Mouse (Mus musculus): ENCODE data around the gene Zfp36l1. TPM values are rescaled to one million over a fixed set of nuclear protein-coding genes. Genes with fewer than 3 reads are reported as not detected.

The Zfp36l1 gene
- polyA plus RNA-seq, 1 experiment from 2014 or later: 91.2 TPM

DNA sequence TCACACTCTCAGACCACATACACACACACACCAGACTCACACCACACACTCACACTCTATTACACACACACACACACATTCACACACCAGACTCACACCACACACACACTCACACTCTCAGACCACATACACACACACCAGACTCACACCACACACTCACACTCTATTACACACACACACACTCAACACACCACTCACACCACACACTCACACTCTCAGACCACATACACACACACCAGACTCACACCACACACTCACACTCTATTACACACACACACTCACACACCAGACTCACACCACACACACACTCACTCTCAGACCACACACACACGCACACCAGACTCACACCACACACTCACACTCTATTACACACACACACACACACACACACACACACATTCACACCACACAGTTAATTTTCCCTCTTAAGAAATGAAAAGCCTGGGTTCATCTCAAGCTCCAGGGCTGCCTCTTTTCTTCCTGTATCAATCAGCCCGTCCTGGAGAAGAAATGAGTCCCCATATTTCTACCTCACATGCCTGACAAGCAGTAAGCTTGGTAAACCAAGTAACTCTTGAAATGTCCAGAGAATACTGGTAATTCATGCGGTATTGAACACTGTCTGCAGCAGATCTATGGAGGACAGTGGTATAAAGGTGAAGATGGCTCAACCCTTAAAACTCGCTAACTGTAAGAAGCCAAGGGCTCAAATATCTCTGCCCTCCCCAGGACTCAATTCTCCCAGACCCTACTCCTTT, 6.5 kb downstream of the Zfp36l1 start:
- WGBS: 80% methylated on average over 4 of the region's 4 CpGs
- peaks cover 6% of the 10 kb centered on the region; the same call in 1 of the 2 replicates for H3K4me1 ChIP-seq
- H3K4me3 ChIP-seq: no peak overlapping the region
- H3K9me3 ChIP-seq: no peaks in the 10 kb centered on the region
- H3K4me2 ChIP-seq (replicated peaks): no peak overlapping the region
- H3K27me3 ChIP-seq: no peaks in the 10 kb centered on the region
- H3K27ac ChIP-seq (replicated peaks): peak overlapping the region; percentile 25; the same call in 1 of the 2 replicates
- no peak overlapping the region for H3K9ac ChIP-seq (replicated peaks)
- no peak for ATAC-seq (ENCODE audit: low FRiP score, low read depth)
- H3K36me3 ChIP-seq: peaks cover 13% of the 10 kb centered on the region; the same call in 1 of the 2 replicates

DNA sequence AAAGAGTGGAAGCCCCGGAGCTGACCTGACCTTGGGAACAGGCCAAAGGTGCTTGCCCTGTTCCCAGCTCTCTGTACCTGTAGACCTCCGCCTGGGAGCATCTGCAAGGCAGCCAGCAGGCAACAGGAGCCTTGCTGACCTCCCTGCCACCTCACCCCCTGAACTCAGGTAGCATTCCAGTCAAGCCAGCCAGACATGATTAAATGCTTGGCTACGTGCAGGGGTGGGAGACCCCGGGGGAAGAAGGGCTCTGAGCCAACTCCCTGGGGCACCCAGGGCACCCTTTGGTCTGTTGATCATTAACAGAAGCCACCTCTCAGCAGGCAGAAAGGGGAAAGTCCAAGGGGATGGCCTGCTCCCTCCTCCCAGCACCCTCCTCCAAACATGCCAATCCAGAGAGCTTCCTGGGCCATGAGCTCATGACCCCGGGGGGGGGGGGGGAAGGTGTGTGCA, 9.3 kb downstream of the Zfp36l1 start:
- 67% methylated on average over 5 of the region's 5 CpGs for WGBS
- no peak overlapping the region for H3K4me3 ChIP-seq
- no peak overlapping the region for H3K27ac ChIP-seq (replicated peaks)
- no peak for ATAC-seq (ENCODE audit: low FRiP score, low read depth)
- H3K27me3 ChIP-seq: no peaks in the 10 kb centered on the region
- no peaks in the 10 kb centered on the region for H3K9me3 ChIP-seq
- 0 out of 2 replicates have a peak, but pooled peaks cover 2% of the 10 kb centered on the region for H3K4me1 ChIP-seq
- peaks cover 4% of the 10 kb centered on the region; the same call in 1 of the 2 replicates for H3K36me3 ChIP-seq
- no peak overlapping the region for H3K4me2 ChIP-seq (replicated peaks)
- no peak overlapping the region for H3K9ac ChIP-seq (replicated peaks)

DNA sequence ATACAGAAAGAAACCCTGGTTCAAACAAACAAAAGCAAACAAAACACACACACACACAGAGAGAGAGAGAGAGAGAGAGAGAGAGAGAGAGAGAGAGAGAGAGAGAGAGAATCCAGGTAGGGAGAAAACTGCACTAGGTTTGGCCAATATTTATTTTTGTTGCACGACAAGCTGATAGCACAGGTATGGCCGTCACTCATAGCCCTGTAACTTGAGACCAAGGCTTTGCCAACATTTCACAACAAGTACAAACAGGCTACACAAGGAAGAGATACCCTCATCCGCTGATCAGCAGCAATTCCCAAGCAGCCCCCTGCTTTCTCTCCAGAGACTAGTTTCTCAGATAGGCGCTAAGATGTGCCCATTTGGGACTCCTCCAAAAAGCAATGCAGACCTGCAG, 9.7 kb downstream of the Zfp36l1 start:
- no peaks in the 10 kb centered on the region for H3K27me3 ChIP-seq
- no peak overlapping the region for H3K4me2 ChIP-seq (replicated peaks)
- no peak overlapping the region for H3K27ac ChIP-seq (replicated peaks)
- H3K4me3 ChIP-seq: no peak overlapping the region
- no peak for ATAC-seq (ENCODE audit: low FRiP score, low read depth)
- peaks cover 4% of the 10 kb centered on the region; the same call in 1 of the 2 replicates for H3K36me3 ChIP-seq
- H3K9ac ChIP-seq (replicated peaks): no peak overlapping the region
- WGBS: 82% methylated on average over 4 of the region's 4 CpGs
- 0 out of 2 replicates have a peak, but pooled peaks cover 2% of the 10 kb centered on the region for H3K4me1 ChIP-seq
- H3K9me3 ChIP-seq: no peaks in the 10 kb centered on the region

DNA sequence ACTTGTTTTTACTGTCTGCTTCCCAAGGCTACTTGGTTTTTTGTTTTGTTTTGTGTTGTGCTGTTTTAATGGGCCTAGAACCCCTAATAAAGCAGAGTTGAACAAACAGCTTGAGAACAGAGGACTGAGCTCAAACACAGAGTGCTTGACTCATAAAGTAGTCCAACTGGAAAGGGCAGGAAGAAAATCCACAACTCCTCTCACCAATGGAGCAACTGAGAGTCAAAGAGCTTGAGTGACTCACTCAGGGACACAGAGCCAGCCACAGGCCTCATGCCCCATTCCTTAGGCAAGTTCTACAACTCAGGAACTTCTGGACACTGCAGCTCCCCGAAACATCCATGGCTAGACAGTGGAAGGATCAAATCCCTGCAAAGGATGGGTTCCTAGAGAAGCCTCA, 14.0 kb downstream of the Zfp36l1 start:
- no peak overlapping the region for H3K9ac ChIP-seq (replicated peaks)
- no peak overlapping the region for H3K27ac ChIP-seq (replicated peaks)
- no peak for ATAC-seq (ENCODE audit: low FRiP score, low read depth)
- H3K27me3 ChIP-seq: no peaks in the 10 kb centered on the region
- 89% methylated on average over 1 of the region's 1 CpGs for WGBS
- H3K36me3 ChIP-seq: no peaks in the 10 kb centered on the region
- H3K4me2 ChIP-seq (replicated peaks): no peak overlapping the region
- 0 out of 2 replicates have a peak, but pooled peaks cover under 1% of the 10 kb centered on the region for H3K4me1 ChIP-seq
- no peaks in the 10 kb centered on the region for H3K9me3 ChIP-seq
- no peak overlapping the region for H3K4me3 ChIP-seq

DNA sequence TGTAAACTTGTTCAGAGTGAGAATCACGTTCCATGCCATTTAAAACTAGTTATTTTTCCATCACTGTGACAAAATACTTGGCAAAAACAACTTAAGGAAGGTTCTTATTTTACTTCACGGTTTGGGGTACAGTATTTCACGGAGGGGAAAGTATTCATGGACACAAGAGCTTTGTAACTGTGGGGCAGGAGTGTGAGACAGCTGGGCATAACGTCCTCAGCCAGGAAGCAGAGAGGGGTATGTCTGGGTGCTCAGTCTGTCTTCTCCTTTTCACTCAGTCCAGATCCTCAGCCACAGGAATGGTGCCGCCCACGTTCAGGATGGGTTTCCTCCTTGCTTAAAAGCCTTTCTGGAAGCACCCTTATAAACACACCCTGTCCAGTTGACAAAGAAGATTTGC, 16.1 kb downstream of the Zfp36l1 start:
- Histone ChIP-seq H3K27ac (replicated peaks) (no peak overlapping the region), H3K4me2 (replicated peaks) (no peak overlapping the region), H3K4me1 (no peaks in the 10 kb centered on the region), H3K9me3 (no peaks in the 10 kb centered on the region), H3K9ac (replicated peaks) (no peak overlapping the region), H3K4me3 (no peak overlapping the region), H3K27me3 (no peaks in the 10 kb centered on the region), H3K36me3 (no peaks in the 10 kb centered on the region)
- no peak for ATAC-seq (ENCODE audit: low FRiP score, low read depth)
- 85% methylated on average over 6 of the region's 6 CpGs for WGBS

DNA sequence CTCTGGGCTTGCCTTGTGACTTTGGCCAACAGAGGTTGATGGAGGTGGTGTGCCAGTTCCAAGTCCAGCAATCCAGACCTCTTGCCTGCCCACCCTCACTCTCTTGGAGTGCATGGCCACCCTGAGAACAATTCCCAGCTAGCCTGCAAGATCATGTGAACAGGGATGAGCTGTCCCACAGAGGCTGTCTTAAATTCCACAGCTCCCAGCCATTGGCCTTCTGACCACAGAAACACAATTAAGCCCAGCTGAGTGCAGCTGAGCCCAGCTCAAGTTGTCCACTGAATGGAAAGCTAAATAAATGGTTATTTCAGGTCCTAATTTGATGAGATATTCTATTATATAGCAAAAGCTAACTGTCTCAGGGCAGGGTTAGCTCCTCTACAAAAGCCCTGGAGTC, 20.0 kb downstream of the Zfp36l1 start:
- Histone ChIP-seq H3K9ac (replicated peaks) (no peak overlapping the region), H3K9me3 (no peaks in the 10 kb centered on the region), H3K4me2 (replicated peaks) (no peak overlapping the region), H3K36me3 (no peaks in the 10 kb centered on the region), H3K4me3 (no peak overlapping the region), H3K4me1 (no peaks in the 10 kb centered on the region), H3K27me3 (0 out of 2 replicates have a peak, but pooled peaks cover 2% of the 10 kb centered on the region), H3K27ac (replicated peaks) (no peak overlapping the region)
- no peak for ATAC-seq (ENCODE audit: low FRiP score, low read depth)

DNA sequence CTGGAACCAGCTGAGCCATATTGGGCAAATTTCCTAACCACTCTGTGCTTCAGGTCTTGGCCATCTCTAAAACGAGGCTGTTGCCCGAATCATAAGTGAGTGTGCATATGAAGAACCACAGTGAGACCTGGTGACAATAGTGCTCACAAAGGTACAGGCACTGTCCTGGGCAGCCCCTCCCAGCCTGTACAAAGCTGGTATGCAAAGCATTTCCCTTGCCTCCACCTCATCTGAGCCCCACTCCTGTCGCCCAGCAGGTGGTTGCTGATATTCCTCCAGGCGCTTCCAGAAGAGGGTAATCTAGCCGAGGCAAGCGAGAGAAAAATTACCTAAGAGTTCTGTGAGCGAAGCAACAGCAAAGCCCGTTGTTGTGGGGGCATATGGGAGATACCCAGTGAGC, 21.7 kb downstream of the Zfp36l1 start:
- no peaks in the 10 kb centered on the region for H3K36me3 ChIP-seq
- no peaks in the 10 kb centered on the region for H3K9me3 ChIP-seq
- no peak overlapping the region for H3K27ac ChIP-seq (replicated peaks)
- WGBS: 64% methylated on average over 8 of the region's 8 CpGs
- no peak overlapping the region for H3K4me3 ChIP-seq
- ATAC-seq (ENCODE audit: low FRiP score, low read depth): no peak
- H3K4me1 ChIP-seq: no peaks in the 10 kb centered on the region
- no peak overlapping the region for H3K4me2 ChIP-seq (replicated peaks)
- H3K27me3 ChIP-seq: 0 out of 2 replicates have a peak, but pooled peaks cover 2% of the 10 kb centered on the region
- H3K9ac ChIP-seq (replicated peaks): no peak overlapping the region

DNA sequence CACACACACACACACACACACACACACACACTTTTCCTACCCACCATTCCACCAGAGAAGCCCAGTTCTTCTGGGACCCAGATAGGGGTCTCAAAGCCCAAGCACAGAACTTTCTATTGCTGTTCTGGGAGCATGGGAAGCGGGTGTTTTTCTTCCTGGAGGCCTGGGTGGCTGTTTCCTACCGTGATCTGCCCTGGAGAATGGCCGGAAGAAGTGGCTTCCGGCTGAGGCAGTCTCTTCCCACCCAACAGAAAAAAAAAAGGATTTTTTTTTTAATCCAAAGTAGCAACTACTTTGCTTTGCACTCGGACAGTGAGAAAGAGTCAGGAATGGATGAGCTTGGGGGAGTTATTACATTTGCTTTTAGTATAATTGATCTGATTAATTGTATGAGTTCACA, 22.3 kb downstream of the Zfp36l1 start:
- Histone ChIP-seq H3K4me1 (no peaks in the 10 kb centered on the region), H3K9ac (replicated peaks) (no peak overlapping the region), H3K27me3 (0 out of 2 replicates have a peak, but pooled peaks cover 2% of the 10 kb centered on the region), H3K27ac (replicated peaks) (no peak overlapping the region), H3K4me3 (no peak overlapping the region), H3K36me3 (no peaks in the 10 kb centered on the region), H3K4me2 (replicated peaks) (no peak overlapping the region), H3K9me3 (no peaks in the 10 kb centered on the region)
- 73% methylated on average over 5 of the region's 5 CpGs for WGBS
- ATAC-seq (ENCODE audit: low FRiP score, low read depth): no peak

DNA sequence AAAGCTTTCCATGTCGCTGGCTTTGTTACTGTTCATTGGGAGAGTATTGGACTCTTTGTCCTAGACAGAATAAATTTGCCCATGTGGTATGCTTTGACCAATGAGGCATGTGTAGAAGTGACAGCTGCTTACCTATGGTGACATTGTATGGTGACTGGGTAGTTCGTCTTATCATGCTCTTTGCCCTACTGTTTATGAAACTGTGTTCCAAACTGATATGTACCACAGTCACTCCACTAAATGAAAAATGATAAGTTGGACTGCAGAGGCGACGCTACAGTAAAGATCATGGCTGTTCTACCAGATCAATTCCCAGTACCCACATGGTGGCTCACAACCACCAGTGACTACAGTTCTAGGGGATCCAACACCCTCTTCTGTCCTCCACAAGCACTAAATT, 24.7 kb downstream of the Zfp36l1 start:
- H3K4me3 ChIP-seq: no peak overlapping the region
- H3K4me1 ChIP-seq: peaks cover 8% of the 10 kb centered on the region
- H3K27ac ChIP-seq (replicated peaks): no peak overlapping the region
- H3K9me3 ChIP-seq: no peaks in the 10 kb centered on the region
- H3K4me2 ChIP-seq (replicated peaks): no peak overlapping the region
- H3K27me3 ChIP-seq: 0 out of 2 replicates have a peak, but pooled peaks cover 2% of the 10 kb centered on the region
- no peak for ATAC-seq (ENCODE audit: low FRiP score, low read depth)
- H3K9ac ChIP-seq (replicated peaks): no peak overlapping the region
- WGBS: 86% methylated on average over 4 of the region's 4 CpGs
- no peaks in the 10 kb centered on the region for H3K36me3 ChIP-seq

DNA sequence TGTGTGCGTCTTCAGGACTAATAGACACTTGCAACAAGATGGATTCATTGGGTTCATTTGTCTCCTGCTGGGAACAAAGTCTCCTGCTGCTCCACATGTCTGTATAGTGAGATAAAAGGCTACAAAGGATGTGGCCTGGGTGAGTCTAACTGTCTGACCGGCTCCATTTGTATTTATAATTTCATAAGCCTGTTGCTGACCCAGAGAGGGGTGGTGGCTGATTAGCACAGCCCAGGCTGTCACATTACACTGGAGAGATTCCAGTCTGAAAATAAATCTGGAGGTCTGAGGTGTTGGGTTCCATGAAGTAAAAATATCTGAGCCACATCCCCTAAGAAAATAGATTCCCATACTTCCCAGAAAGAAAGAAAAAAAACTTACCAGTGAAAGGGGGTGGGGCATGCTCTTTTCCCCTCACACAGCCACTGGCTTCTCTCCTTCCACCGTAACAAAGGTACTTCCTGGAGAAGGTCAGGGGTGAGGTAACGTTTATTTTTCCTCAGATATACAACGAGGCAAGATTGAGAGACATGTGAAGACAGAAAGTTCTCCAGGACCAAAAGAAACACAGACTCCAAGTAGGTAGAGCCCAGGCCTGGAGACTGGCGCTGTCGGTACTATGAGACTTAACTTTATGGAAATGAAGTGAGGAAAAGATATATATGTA, 28.2 kb downstream of the Zfp36l1 start:
- Histone ChIP-seq H3K4me2 (replicated peaks) (no peak overlapping the region), H3K27me3 (no peaks in the 10 kb centered on the region), H3K4me1 (peaks cover 10% of the 10 kb centered on the region), H3K27ac (replicated peaks) (0 out of 2 replicates have a peak overlapping the region, but pooled peaks have one; percentile 11), H3K4me3 (no peak overlapping the region), H3K36me3 (no peaks in the 10 kb centered on the region), H3K9me3 (no peaks in the 10 kb centered on the region), H3K9ac (replicated peaks) (no peak overlapping the region)
- WGBS: 48% methylated on average over 7 of the region's 7 CpGs
- no peak for ATAC-seq (ENCODE audit: low FRiP score, low read depth)

DNA sequence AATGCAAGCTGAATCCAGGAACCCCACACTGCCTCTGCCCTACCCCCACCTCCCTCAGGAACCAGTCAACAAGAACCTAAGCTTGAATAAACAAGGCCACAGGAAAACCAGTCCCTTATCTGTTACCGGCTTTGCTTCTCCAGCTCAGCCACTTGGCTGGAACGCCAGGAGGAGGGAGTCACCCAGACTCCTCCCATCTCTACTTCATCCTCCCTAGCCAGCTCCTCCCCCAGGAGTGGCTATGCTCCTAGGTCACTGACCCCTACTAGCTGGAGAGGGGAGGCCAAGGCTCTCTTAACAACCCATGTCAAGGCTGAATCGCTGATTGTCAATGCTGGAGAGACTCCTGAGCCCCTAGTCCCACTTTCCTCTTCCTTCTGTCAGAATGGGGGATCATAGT, 28.9 kb downstream of the Zfp36l1 start:
- Histone ChIP-seq H3K4me3 (no peak overlapping the region), H3K36me3 (no peaks in the 10 kb centered on the region), H3K27ac (replicated peaks) (0 out of 2 replicates have a peak overlapping the region, but pooled peaks have one; percentile 11), H3K9me3 (no peaks in the 10 kb centered on the region), H3K4me1 (peaks cover 10% of the 10 kb centered on the region), H3K27me3 (no peaks in the 10 kb centered on the region), H3K9ac (replicated peaks) (no peak overlapping the region), H3K4me2 (replicated peaks) (no peak overlapping the region)
- ATAC-seq (ENCODE audit: low FRiP score, low read depth): no peak
- WGBS: 7% methylated on average over 3 of the region's 3 CpGs

DNA sequence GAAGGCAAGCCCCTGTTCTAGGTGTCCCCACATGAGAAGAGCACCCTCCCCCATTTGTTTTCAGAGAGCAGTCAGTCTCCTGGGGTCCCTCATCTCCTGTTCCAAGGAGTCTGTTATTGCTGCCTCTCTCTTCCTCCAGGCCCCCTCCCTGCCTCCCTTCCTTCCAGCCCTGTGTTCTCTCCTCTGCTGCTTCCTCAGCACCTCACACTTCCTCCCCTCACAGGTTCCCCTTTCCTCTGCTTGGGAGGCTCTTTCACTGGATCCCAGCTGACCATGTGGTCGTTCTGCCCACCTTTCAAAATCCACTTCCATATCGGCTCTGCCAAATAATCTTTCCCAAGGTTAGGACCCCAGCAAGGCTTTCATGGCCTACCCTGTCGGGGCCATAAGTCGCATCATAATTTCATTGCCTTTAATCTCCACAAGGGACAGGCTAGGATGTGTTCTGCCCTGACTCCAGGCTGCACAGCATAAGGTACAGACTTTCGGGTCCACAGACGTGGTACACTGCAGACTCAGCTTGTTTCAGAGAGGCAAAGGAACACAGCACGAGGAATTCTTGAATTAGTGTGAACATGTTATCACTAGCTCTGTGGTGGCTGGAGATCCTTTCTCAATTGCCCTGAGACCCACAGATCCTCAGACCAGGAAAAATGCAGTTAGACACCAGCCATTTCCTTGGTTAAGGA, 29.5 kb downstream of the Zfp36l1 start:
- H3K9me3 ChIP-seq: no peaks in the 10 kb centered on the region
- H3K4me2 ChIP-seq (replicated peaks): no peak overlapping the region
- 71% methylated on average over 7 of the region's 7 CpGs for WGBS
- ATAC-seq (ENCODE audit: low FRiP score, low read depth): no peak
- H3K9ac ChIP-seq (replicated peaks): no peak overlapping the region
- H3K27me3 ChIP-seq: no peaks in the 10 kb centered on the region
- H3K4me1 ChIP-seq: peaks cover 10% of the 10 kb centered on the region
- H3K4me3 ChIP-seq: no peak overlapping the region
- H3K27ac ChIP-seq (replicated peaks): no peak overlapping the region
- H3K36me3 ChIP-seq: no peaks in the 10 kb centered on the region
